Mouse (Mus musculus) kidney, adult 11 months (tissue): ENCODE measurements around the gene Cyp2d12.
"Not testable (repeated sequence)": the region's sequence is repeated elsewhere in the genome, so short reads cannot be mapped to it uniquely, and the experiment has no call there.

Source experiments
- DNase-seq: peaks from one replicate; pipeline ENCODE4 v3.0.0; 2022

Gene Cyp2d12

DNA sequence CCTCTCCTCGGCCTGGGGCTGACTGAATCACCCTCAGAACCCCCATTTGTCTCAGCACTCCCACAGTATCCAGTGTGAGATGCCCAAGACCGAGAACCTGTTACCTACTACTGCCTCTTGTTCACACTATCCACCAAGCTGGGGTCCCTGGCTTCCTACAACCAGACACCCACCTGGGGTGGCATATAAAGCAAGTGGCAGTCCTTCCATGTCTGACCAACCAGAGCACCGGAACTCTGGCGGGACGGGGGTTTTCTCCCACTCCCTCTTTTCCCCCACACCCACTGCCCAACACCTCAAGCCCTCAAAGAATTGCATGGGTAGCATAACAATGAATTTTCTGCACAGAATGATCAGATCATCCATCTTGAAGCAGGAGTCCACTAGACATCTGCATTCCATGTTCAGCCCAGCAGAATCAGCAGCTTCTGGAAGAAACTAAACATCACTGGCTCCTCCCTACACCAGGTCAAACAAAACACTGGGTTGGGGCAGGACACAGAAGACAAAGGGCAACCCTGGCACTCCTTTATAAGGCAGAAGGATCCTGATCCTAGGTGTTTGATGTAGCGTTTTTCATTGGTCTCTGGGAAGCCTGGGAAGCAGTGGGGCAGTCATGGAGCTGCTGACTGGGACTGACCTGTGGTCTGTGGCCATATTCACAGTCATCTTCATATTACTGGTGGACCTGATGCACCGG is at the start of gene Cyp2d12:
Gene Cyp2d12, plus strand, starts transcription at position 542 of the 700 bp plus-strand sequence.
- peak; percentile 47 for DNase-seq

DNA sequence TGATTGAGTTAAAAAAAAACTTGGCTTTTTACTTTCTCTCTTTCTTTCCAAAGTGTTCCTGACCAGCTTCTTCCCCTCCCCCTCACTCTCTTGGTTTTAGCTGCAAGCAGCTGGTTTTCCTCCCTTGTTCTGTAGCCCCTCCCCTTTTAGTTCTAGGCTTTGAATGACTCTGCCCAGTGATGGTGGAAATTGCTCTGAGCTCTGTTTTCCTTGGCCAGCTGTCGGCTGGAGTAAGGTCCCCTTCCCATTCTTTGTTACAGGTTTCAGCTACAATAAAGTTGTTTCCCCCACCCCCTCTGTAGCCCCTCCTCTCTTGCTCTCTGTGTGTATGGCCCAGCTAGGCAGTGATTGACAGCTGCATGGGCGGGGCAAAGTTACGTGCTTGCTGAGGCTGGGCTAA is 47.9 kb upstream of the Cyp2d12 start:
- DNase-seq = no peak

DNA sequence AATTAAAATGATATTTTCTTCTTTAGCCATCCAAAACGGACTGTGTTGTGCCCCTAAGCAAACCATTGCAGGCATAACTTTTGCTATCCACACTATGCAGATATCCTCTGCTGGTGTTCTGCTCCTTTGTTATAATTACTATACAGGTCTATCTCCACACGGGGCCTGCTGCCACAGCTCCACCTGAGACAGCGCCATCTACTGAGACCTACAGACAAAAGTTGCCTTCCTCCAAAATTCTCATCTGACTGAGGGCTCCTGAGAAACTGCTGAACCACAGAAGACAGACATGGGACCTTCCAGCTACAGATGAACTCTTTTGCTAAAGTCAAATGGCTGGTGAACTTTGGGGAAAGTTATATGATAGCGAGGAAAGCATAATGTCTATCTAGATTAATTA is 47.1 kb upstream of the Cyp2d12 start:
- DNase-seq = not testable (repeated sequence)

DNA sequence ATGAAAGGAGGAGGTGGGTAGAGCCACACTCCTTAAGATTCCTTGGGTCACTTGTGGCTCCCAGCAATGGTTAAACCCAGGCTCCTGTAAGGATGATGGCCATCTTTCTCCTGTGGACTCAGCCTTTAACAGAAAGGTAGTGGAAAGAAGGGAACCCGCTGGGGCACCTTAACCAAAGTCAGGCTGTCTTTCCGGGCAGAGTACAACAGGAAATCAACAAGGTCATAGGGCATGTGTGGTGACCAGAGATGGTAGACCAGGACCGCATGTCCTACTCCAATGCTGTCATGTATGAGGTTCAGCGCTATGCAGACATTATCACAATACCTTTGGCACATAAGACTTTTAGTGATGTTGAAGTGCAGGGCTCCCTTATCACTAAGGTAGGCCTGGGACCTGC is 45.4 kb upstream of the Cyp2d12 start:
- not testable (repeated sequence) for DNase-seq

DNA sequence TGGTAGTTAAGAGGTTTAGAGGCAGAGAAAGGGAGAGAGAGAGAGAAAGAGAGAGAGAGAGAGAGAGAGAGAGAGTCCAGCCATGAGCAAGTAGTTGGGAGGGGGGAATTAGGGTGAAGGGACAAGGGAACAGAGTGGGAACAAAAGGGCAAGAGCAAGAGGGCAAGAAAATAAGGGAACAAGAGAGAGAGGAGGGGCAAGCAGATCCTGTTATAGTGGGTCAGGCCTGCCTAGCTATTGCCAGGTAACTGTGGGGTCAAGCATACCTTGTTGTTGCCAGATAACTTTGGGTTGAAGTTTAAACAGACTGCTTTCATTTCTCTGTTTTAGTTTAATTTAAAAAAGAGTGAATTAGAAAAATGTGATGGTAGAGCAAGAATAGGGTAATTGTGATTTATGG is 44.4 kb upstream of the Cyp2d12 start:
- not testable (repeated sequence) for DNase-seq

DNA sequence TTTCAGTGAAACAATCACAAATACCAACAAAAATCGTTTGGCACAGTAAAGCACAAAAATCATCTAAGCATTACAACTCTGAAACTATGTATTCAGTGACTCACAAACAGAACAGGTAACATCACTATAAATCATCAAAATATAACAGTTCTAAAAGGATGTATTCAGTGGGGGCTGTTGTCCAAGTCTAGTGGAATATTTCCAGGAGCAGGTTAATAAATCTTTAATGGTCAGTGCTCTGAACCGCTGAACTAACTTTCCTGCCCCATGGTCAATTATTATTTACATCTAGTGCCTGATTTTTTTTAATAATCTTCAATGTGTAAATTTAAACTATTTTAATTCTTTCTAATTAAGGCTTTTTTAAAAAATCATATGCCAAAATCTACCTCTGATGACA is 42.8 kb upstream of the Cyp2d12 start:
- not testable (repeated sequence) for DNase-seq

DNA sequence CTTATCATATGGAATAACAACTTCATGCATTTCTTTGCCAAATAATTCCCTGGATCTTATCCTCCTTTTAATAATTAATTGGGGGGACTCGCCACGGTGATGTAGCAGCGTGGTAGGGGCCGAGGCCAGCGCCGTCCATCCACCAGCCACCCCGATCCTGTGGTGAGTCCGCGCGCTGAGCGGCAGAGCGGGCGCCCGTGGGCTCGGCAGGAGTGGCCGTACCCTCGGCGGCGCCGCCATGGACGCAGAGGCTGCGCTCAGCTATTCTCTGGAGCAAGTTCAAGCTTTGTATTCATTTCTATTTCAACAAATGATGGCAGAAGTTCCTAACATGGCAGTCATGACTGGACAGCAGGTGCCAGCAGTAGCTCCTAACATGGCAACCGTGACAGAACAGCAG is 38.7 kb upstream of the Cyp2d12 start:
- DNase-seq = not testable (repeated sequence)

DNA sequence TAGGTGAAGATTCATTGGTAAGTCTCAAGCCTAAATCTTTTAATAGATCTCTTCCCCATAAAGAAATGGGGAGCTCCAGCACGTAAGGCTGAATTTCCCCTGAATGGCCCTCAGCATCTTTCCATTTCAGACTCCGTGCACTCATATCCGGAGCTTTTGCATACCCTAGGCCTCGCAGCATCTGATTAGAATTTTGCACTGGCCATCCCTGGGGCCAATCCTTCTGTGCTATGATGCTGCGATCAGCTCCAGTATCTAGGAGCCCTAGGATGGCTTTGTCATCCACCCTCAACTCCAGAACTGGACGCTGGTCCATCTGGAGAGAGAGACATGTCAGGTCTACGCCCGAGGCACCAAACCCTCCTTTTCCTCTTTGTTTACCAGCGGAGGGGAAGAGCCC is 27.5 kb upstream of the Cyp2d12 start:
- not testable (repeated sequence) for DNase-seq

DNA sequence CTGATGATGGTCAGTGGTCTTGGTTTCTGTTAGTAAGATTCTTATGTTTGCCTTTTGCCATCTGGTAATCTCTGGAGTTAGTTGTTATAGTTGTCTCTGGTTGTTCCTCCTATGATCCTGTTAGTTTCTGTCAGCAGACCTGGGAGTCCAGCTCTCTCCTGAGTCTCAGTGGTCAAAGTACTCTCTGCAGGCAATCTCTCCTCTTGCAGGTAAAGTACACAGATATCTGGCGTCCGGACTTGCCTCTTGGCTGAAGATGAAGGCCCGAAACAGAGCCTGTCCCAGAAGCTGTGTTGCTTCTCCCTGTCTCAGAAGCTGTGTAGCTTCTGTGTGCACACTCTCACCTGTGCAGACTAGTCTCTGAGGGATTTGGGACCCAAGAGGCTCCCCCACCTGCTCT is 22.2 kb upstream of the Cyp2d12 start:
- not testable (repeated sequence) for DNase-seq

DNA sequence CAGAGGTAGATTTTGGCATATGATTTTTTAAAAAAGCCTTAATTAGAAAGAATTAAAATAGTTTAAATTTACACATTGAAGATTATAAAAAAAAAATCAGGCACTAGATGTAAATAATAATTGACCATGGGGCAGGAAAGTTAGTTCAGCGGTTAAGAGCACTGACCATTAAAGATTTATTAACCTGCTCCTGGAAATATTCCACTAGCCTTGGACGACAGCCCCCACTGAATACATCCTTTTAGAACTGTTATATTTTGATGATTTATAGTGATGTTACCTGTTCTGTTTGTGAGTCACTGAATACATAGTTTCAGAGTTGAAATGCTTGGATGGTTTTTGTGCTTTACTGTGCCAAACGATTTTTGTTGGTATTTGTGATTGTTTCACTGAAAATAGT is 11.9 kb upstream of the Cyp2d12 start:
- DNase-seq = not testable (repeated sequence)

DNA sequence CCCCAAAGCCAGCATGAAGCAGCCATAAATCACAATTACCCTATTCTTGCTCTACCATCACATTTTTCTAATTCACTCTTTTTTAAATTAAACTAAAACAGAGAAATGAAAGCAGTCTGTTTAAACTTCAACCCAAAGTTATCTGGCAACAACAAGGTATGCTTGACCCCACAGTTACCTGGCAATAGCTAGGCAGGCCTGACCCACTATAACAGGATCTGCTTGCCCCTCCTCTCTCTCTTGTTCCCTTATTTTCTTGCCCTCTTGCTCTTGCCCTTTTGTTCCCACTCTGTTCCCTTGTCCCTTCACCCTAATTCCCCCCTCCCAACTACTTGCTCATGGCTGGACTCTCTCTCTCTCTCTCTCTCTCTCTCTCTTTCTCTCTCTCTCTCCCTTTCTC is 10.3 kb upstream of the Cyp2d12 start:
- not testable (repeated sequence) for DNase-seq

DNA sequence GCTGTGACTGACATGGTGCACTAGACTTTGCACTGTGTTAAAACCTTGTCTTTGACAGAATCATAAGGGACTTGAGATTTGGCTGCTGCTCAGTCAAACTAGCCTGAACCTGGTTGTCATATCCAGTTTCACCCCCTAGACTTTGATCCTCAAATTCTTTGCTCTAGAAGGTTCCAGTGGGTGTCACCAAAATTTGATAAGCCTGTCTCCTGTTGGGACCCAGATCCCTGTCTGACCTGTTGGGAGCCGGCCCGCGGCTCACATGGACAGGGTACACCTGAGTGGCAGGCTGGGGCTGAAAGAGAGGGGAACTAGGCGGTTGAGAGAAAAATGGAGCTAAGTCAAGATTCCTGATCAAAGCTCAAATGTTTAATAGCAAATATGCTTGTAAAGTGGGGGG is 7.1 kb upstream of the Cyp2d12 start:
- not testable (repeated sequence) for DNase-seq

DNA sequence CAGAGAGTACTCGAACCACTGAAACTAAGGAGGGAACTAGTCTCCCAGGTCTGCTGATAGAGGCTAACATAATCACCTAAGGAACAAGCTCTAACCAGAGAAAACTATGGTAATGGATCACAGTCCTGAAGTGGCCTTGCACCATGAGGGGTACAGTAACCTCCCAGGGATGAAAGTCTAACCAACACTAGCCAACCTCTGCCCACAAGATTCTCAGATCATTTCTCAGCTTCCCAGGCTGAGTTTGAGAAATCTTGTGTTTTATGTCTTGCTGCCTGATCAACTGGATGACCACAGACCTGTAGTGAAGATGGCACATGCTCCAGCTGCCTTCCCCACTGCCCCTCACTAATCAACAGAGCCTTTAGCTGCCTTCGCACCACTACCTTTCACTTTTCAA is 1.7 kb upstream of the Cyp2d12 start:
- peak; percentile 45 for DNase-seq

DNA sequence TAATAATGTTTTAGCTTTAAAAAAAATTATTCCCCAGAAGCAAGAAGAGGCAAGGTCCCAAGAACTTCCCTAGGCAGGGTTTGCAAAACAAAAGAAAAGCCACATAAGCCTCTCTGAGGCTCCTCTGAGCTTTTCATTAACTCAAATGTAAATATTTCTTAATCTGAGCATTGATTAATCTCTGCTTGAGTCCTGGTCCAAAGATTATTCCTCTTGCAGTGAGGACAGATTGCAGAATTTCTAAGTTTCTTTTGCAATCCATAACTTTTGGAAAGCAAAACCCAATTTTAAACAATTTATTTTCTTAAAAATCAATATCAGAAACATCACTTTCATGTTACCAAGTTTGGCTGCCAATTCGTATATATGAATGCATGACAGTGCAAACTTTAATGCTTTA is 18.0 kb downstream of the Cyp2d12 start:
- no peak for DNase-seq

DNA sequence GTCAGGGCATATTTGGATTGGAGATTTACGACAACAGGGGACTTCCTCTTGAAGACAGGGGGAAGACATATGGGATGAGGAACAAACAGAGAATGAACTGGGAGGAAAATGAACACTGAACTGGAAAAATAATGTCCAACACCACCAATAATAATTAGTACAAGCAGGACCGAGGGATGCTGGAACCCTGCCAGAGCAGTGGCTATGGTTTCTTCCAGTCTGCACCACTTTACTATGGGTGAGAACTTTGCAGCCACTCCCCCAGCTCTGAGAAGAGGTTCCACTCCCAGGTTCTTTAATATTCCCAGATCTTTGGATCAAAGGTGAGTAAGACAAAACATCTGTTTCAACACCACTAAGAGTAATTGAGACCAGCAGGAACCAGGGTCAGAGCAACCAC is 24.2 kb downstream of the Cyp2d12 start:
- DNase-seq = no peak

DNA sequence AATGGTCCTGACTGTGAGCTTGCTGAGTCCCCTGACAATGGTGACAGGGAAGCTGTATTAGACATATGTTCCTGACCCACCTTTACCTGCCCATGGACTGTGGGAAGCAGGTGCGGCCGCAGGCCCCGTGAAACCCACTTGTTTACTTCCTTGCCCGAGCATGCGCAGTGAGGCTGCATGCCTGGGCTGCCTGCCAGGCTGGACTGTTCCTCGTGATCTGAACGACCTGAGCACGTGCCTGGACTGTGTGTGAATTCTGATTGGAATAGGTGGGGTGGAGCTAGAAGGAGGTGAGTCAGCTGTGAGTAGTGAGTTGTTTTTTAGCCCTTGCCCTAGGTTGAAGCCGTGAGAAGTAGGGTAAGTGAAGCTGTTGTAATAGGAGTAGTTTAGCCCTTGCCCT is 27.7 kb downstream of the Cyp2d12 start:
- peak; percentile 90 for DNase-seq
